Mouse (Mus musculus): ENCODE measurements around the gene Trim65. TPM values are rescaled to one million over a fixed set of nuclear protein-coding genes. Genes with fewer than 3 reads are reported as not detected.
A peak's percentile ranks its signal among the peaks of the same experiment; 100 is the strongest.

The Trim65 gene
- polyA plus RNA-seq, 1 experiment, result 9.6 TPM

- TF ChIP-seq POLR2A (IDR thresholded peaks at IDR 0.05; ENCODE audit: low read depth, low read length) (no peak), CTCF (conservative IDR thresholded peaks at IDR 0.05; ENCODE audit: insufficient read depth, insufficient read length, low read depth, low read length) (no peak)
- Histone ChIP-seq H3K36me3 (ENCODE audit: control insufficient read depth, insufficient read depth, low read length) (no peaks in the 10 kb centered on the region), H3K27ac (ENCODE audit: insufficient read depth, low read depth, low read length) (peak overlapping the region; percentile 98), H3K4me1 (ENCODE audit: control insufficient read depth, insufficient read depth, low read length) (peaks cover 14% of the 10 kb centered on the region), H3K4me3 (ENCODE audit: insufficient read depth, low read depth, low read length) (no peak overlapping the region), H3K27me3 (replicated peaks; ENCODE audit: control insufficient read depth, insufficient read depth, low read length) (no peaks in the 10 kb centered on the region)
- DNase-seq, result peak; percentile 64
- 42% methylated on average over 11 of the region's 11 CpGs for WGBS
Observed at GRCm38 (mm10) chr11:116088741-116089394, 42.1 kb downstream of the Trim65 start.

DNA sequence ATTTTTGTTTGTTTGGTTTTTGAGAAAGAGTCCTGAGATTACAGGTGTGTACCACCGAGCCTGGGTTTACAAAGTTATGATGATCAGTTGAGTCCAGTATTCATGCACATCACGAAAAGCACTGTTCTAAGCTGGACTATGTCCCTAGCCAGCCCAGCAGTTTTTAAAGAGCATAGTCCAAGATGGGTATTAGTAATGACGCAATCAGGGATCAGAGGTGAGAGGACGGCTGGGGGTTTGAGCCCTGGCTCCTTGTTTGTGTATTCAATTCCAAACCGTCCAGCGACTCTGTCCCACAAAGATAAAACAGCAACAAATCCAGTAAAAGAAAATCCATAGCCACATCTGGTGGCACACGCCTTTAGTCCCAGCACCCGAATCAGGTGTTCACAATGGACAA is 42.7 kb downstream of the Trim65 start:
- Histone ChIP-seq H3K36me3 (ENCODE audit: control insufficient read depth, insufficient read depth, low read length) (no peaks in the 10 kb centered on the region; the same call in 1 of the 2 replicates), H3K27ac (ENCODE audit: insufficient read depth, low read depth, low read length) (peak overlapping the region; percentile 98), H3K4me1 (ENCODE audit: control insufficient read depth, insufficient read depth, low read length) (peaks cover 11% of the 10 kb centered on the region), H3K4me3 (ENCODE audit: insufficient read depth, low read depth, low read length) (no peak overlapping the region), H3K27me3 (replicated peaks; ENCODE audit: control insufficient read depth, insufficient read depth, low read length) (no peaks in the 10 kb centered on the region)
- peak; percentile 86 for DNase-seq
- no peak for TF ChIP-seq POLR2A (IDR thresholded peaks at IDR 0.05; ENCODE audit: low read depth, low read length)
- no peak for TF ChIP-seq CTCF (conservative IDR thresholded peaks at IDR 0.05; ENCODE audit: insufficient read depth, insufficient read length, low read depth, low read length)
- 47% methylated on average over 8 of the region's 8 CpGs for WGBS

GRCm38 (mm10) chr11:116087194-116088130 is 43.5 kb downstream of the Trim65 start:
- whole genome bisulfite sequencing, result 1% methylated on average over 31 of the region's 31 CpGs
- Histone ChIP-seq H3K4me1 (ENCODE audit: control insufficient read depth, insufficient read depth, low read length) (peaks cover 11% of the 10 kb centered on the region), H3K27ac (ENCODE audit: insufficient read depth, low read depth, low read length) (peak overlapping the region; percentile 98), H3K36me3 (ENCODE audit: control insufficient read depth, insufficient read depth, low read length) (peaks cover 2% of the 10 kb centered on the region), H3K4me3 (ENCODE audit: insufficient read depth, low read depth, low read length) (peak overlapping the region; percentile 49), H3K27me3 (replicated peaks; ENCODE audit: control insufficient read depth, insufficient read depth, low read length) (no peaks in the 10 kb centered on the region)
- DNase-seq, result peak; percentile 95
- TF ChIP-seq CTCF (conservative IDR thresholded peaks at IDR 0.05; ENCODE audit: insufficient read depth, insufficient read length, low read depth, low read length) (peak; percentile 90), POLR2A (IDR thresholded peaks at IDR 0.05; ENCODE audit: low read depth, low read length) (no peak)

GRCm38 (mm10) chr11:116086258-116087193 is 44.4 kb downstream of the Trim65 start, which contains the start of gene Wbp2:
Wbp2 (minus strand) TSS chr11:116086995.
- H3K27ac ChIP-seq (ENCODE audit: insufficient read depth, low read depth, low read length), result peak within 1 kb of the TSS; percentile 98
- TF ChIP-seq POLR2A (IDR thresholded peaks at IDR 0.05; ENCODE audit: low read depth, low read length) (peak; percentile 81), CTCF (conservative IDR thresholded peaks at IDR 0.05; ENCODE audit: insufficient read depth, insufficient read length, low read depth, low read length) (no peak)
- H3K4me1 ChIP-seq (ENCODE audit: control insufficient read depth, insufficient read depth, low read length), result peaks cover 11% of the 10 kb centered on the region
- 2% methylated on average over 39 of the region's 43 CpGs for WGBS
- DNase-seq, result peak; percentile 100
- H3K27me3 ChIP-seq (replicated peaks; ENCODE audit: control insufficient read depth, insufficient read depth, low read length), result no peaks in the 10 kb centered on the region
- peak within 1 kb of the TSS; percentile 96 for H3K4me3 ChIP-seq (ENCODE audit: insufficient read depth, low read depth, low read length)
- H3K36me3 ChIP-seq (ENCODE audit: control insufficient read depth, insufficient read depth, low read length), result peaks cover 3% of the 10 kb centered on the region

- WGBS, result 87% methylated on average over 6 of the region's 6 CpGs
- H3K4me3 ChIP-seq (ENCODE audit: insufficient read depth, low read depth, low read length), result no peak overlapping the region
- H3K4me1 ChIP-seq (ENCODE audit: control insufficient read depth, insufficient read depth, low read length), result peaks cover 11% of the 10 kb centered on the region
- no peak for DNase-seq
- H3K27me3 ChIP-seq (replicated peaks; ENCODE audit: control insufficient read depth, insufficient read depth, low read length), result no peaks in the 10 kb centered on the region
- TF ChIP-seq POLR2A (IDR thresholded peaks at IDR 0.05; ENCODE audit: low read depth, low read length) (no peak), CTCF (conservative IDR thresholded peaks at IDR 0.05; ENCODE audit: insufficient read depth, insufficient read length, low read depth, low read length) (no peak)
- no peak overlapping the region for H3K27ac ChIP-seq (ENCODE audit: insufficient read depth, low read depth, low read length)
- peaks cover 7% of the 10 kb centered on the region for H3K36me3 ChIP-seq (ENCODE audit: control insufficient read depth, insufficient read depth, low read length)
Observed at GRCm38 (mm10) chr11:116084166-116084565, 46.8 kb downstream of the Trim65 start.

DNA sequence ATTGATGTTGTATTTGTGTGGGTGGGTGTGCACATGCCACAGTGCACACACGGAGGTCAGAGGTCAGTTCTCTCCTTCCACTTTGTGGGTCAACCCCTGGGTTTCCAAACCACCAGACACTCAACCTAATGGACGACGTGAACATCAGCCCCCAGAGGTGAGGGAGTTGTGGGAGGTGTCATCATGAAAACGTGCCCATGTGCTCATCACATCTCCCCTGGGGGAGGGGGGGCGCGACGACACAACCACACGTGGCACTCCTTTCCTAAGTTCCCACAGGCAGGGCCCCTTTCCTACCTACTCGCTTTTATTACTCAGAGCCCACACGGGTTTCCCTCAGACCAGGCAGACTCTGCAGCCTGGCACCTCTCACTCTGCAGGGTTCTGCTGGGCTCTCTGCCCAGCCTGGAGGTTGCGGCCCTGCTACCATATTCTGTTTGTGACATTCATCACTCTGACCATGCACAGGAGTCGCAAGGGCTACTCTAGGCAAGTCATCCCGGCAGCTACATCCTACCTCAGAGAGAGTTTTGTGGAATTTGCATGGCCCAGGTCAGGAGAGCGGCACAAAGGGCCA is 47.7 kb downstream of the Trim65 start:
- WGBS, result 76% methylated on average over 14 of the region's 14 CpGs
- H3K36me3 ChIP-seq (ENCODE audit: control insufficient read depth, insufficient read depth, low read length), result peaks cover 7% of the 10 kb centered on the region
- no peaks in the 10 kb centered on the region for H3K27me3 ChIP-seq (replicated peaks; ENCODE audit: control insufficient read depth, insufficient read depth, low read length)
- TF ChIP-seq CTCF (conservative IDR thresholded peaks at IDR 0.05; ENCODE audit: insufficient read depth, insufficient read length, low read depth, low read length), result no peak
- no peak for TF ChIP-seq POLR2A (IDR thresholded peaks at IDR 0.05; ENCODE audit: low read depth, low read length)
- H3K4me1 ChIP-seq (ENCODE audit: control insufficient read depth, insufficient read depth, low read length), result peaks cover 6% of the 10 kb centered on the region
- no peak overlapping the region for H3K4me3 ChIP-seq (ENCODE audit: insufficient read depth, low read depth, low read length)
- no peak overlapping the region for H3K27ac ChIP-seq (ENCODE audit: insufficient read depth, low read depth, low read length)
- DNase-seq, result no peak
